Mouse (Mus musculus) olfactory bulb, adult 2 months (tissue): ENCODE results near the gene Flot1.

Experiments
- CTCF ChIP-seq: fragments of 200-500 bp; IDR thresholded peaks from 2 replicates; pipeline ENCODE4 v1.5.1; 2012; ENCODE audit warnings: low read depth, mild to moderate bottlenecking, low read length, moderate library complexity; ENCODE audit not compliant: insufficient read depth
- POLR2A ChIP-seq: fragments of 200-500 bp; IDR thresholded peaks from 2 replicates; pipeline ENCODE4 v1.6.1; 2012; ENCODE audit warnings: mild to moderate bottlenecking, low read depth, low read length, moderate library complexity; ENCODE audit not compliant: insufficient read depth

- TF ChIP-seq CTCF (no peak), POLR2A (no peak)
Measured at GRCm38 (mm10) chr17:35795656-35796055, 27.4 kb upstream of the Flot1 start.
